Mouse (Mus musculus) c-Kit-negative CD71-positive TER-119-positive erythroid progenitor cells, embryonic 14.5 days (primary cell): ENCODE data around the gene Hist2h2be.
"Not testable (repeated sequence)": the region's sequence is repeated elsewhere in the genome, so short reads cannot be mapped to it uniquely, and the experiment has no call there.

Experiments used
- DNase-seq: peaks from one replicate; pipeline ENCODE4 v3.0.0-alpha.2; 2013; ENCODE audit warnings: low read depth, low spot score

The Hist2h2be gene

GRCm38 (mm10) chr3:96220765-96221639 lies at the start of gene Hist2h2be, which contains the start of gene Hist2h2ac:
Gene Hist2h2be (plus strand): TSS chr3:96221119.
Gene Hist2h2ac (minus strand): TSS chr3:96220880.
- peak; percentile 94 for DNase-seq

GRCm38 (mm10) chr3:96171583-96172196 lies 49.2 kb upstream of the Hist2h2be start:
- peak; percentile 28 for DNase-seq

- DNase-seq = peak; percentile 78
Measured at GRCm38 (mm10) chr3:96172197-96173178, 48.4 kb upstream of the Hist2h2be start, which contains the start of gene Sf3b4. Gene Sf3b4 (plus strand): TSS chr3:96172332.

GRCm38 (mm10) chr3:96173185-96173584 lies 47.7 kb upstream of the Hist2h2be start:
- no peak for DNase-seq

GRCm38 (mm10) chr3:96174042-96174441 lies 46.9 kb upstream of the Hist2h2be start:
- not testable (repeated sequence) for DNase-seq

- DNase-seq = no peak
Measured at GRCm38 (mm10) chr3:96175251-96175650, 45.7 kb upstream of the Hist2h2be start.

GRCm38 (mm10) chr3:96178427-96178826 lies 42.5 kb upstream of the Hist2h2be start:
- no peak for DNase-seq

GRCm38 (mm10) chr3:96178902-96179301 lies 42.0 kb upstream of the Hist2h2be start:
- no peak for DNase-seq

GRCm38 (mm10) chr3:96179531-96179930 lies 41.4 kb upstream of the Hist2h2be start:
- no peak for DNase-seq

GRCm38 (mm10) chr3:96180727-96181477 lies 40.0 kb upstream of the Hist2h2be start, which contains the start of gene Sv2a:
Gene Sv2a (plus strand): TSS chr3:96181151.
- DNase-seq = no peak

GRCm38 (mm10) chr3:96181510-96182381 lies 39.2 kb upstream of the Hist2h2be start:
- no peak for DNase-seq

GRCm38 (mm10) chr3:96182382-96182776 lies 38.5 kb upstream of the Hist2h2be start:
- DNase-seq = no peak

- no peak for DNase-seq
Measured at GRCm38 (mm10) chr3:96192977-96193376, 27.9 kb upstream of the Hist2h2be start.

GRCm38 (mm10) chr3:96194966-96195365 lies 26.0 kb upstream of the Hist2h2be start:
- DNase-seq = no peak

- no peak for DNase-seq
Measured at GRCm38 (mm10) chr3:96195616-96196313, 25.2 kb upstream of the Hist2h2be start.

- DNase-seq = no peak
Measured at GRCm38 (mm10) chr3:96196437-96197128, 24.3 kb upstream of the Hist2h2be start.

GRCm38 (mm10) chr3:96197129-96197749 lies 23.7 kb upstream of the Hist2h2be start:
- peak; percentile 57 for DNase-seq

GRCm38 (mm10) chr3:96198181-96198580 lies 22.7 kb upstream of the Hist2h2be start:
- DNase-seq = no peak
